Mouse (Mus musculus): ENCODE measurements around the gene Fggy. TPM values are rescaled to one million over a fixed set of nuclear protein-coding genes. Genes with fewer than 3 reads are reported as not detected.

The Fggy gene
- polyA plus RNA-seq, 1 experiment from 2014 or later: 10.4 TPM

- Histone ChIP-seq H3K4me2 (no peak overlapping the region), H3K4me3 (no peak overlapping the region), H3K27ac (no peak overlapping the region), H3K9ac (no peak overlapping the region), H3K27me3 (replicated peaks) (no peaks in the 10 kb centered on the region), H3K36me3 (no peaks in the 10 kb centered on the region), H3K4me1 (no peaks in the 10 kb centered on the region), H3K9me3 (replicated peaks) (no peaks in the 10 kb centered on the region)
- ATAC-seq: no peak
- WGBS (ENCODE audit: insufficient replicate concordance): 73% methylated on average over 4 of the region's 4 CpGs
Measured at GRCm38 (mm10) chr4:95877436-95877835, 320.1 kb downstream of the Fggy start.

GRCm38 (mm10) chr4:95881751-95882350, 324.5 kb downstream of the Fggy start:
- Histone ChIP-seq H3K9me3 (replicated peaks) (no peaks in the 10 kb centered on the region), H3K27ac (no peak overlapping the region), H3K27me3 (replicated peaks) (no peaks in the 10 kb centered on the region), H3K9ac (no peak overlapping the region), H3K4me1 (no peaks in the 10 kb centered on the region), H3K36me3 (no peaks in the 10 kb centered on the region), H3K4me2 (no peak overlapping the region), H3K4me3 (no peak overlapping the region)
- ATAC-seq: no peak
- WGBS (ENCODE audit: insufficient replicate concordance): 44% methylated on average over 4 of the region's 4 CpGs

GRCm38 (mm10) chr4:95884184-95885145, 327.2 kb downstream of the Fggy start:
- Histone ChIP-seq H3K4me1 (no peaks in the 10 kb centered on the region), H3K9me3 (replicated peaks) (no peaks in the 10 kb centered on the region), H3K27ac (no peak overlapping the region), H3K4me3 (no peak overlapping the region), H3K9ac (no peak overlapping the region), H3K27me3 (replicated peaks) (no peaks in the 10 kb centered on the region), H3K4me2 (no peak overlapping the region), H3K36me3 (no peaks in the 10 kb centered on the region)
- 42% methylated on average over 4 of the region's 4 CpGs for WGBS (ENCODE audit: insufficient replicate concordance)
- ATAC-seq: no peak

GRCm38 (mm10) chr4:95895199-95895754, 338.0 kb downstream of the Fggy start:
- Histone ChIP-seq H3K4me3 (no peak overlapping the region), H3K4me2 (no peak overlapping the region), H3K9me3 (replicated peaks) (no peaks in the 10 kb centered on the region), H3K9ac (no peak overlapping the region), H3K27me3 (replicated peaks) (no peaks in the 10 kb centered on the region), H3K4me1 (no peaks in the 10 kb centered on the region), H3K36me3 (no peaks in the 10 kb centered on the region), H3K27ac (no peak overlapping the region)
- 43% methylated on average over 2 of the region's 2 CpGs for WGBS (ENCODE audit: insufficient replicate concordance)
- ATAC-seq: no peak

GRCm38 (mm10) chr4:95896571-95896970, 339.3 kb downstream of the Fggy start:
- no peaks in the 10 kb centered on the region for H3K36me3 ChIP-seq
- H3K4me3 ChIP-seq: no peak overlapping the region
- no peak overlapping the region for H3K4me2 ChIP-seq
- no peaks in the 10 kb centered on the region for H3K4me1 ChIP-seq
- ATAC-seq: no peak
- WGBS (ENCODE audit: insufficient replicate concordance): 55% methylated on average over 5 of the region's 5 CpGs
- no peaks in the 10 kb centered on the region for H3K27me3 ChIP-seq (replicated peaks)
- H3K9me3 ChIP-seq (replicated peaks): no peaks in the 10 kb centered on the region
- H3K9ac ChIP-seq: no peak overlapping the region
- H3K27ac ChIP-seq: no peak overlapping the region

- H3K27me3 ChIP-seq (replicated peaks): no peaks in the 10 kb centered on the region
- H3K9me3 ChIP-seq (replicated peaks): no peaks in the 10 kb centered on the region
- WGBS (ENCODE audit: insufficient replicate concordance): 73% methylated on average over 7 of the region's 7 CpGs
- H3K4me1 ChIP-seq: no peaks in the 10 kb centered on the region
- ATAC-seq: no peak
- no peak overlapping the region for H3K4me2 ChIP-seq
- no peak overlapping the region for H3K4me3 ChIP-seq
- H3K9ac ChIP-seq: no peak overlapping the region
- no peak overlapping the region for H3K27ac ChIP-seq
- H3K36me3 ChIP-seq: no peaks in the 10 kb centered on the region
Measured at GRCm38 (mm10) chr4:95897236-95897874, 340.0 kb downstream of the Fggy start.

- no peak for ATAC-seq
- Histone ChIP-seq H3K36me3 (no peaks in the 10 kb centered on the region), H3K4me1 (no peaks in the 10 kb centered on the region), H3K4me2 (no peak overlapping the region), H3K27ac (no peak overlapping the region), H3K9me3 (replicated peaks) (no peaks in the 10 kb centered on the region), H3K9ac (no peak overlapping the region), H3K27me3 (replicated peaks) (no peaks in the 10 kb centered on the region), H3K4me3 (no peak overlapping the region)
- 53% methylated on average over 6 of the region's 6 CpGs for WGBS (ENCODE audit: insufficient replicate concordance)
Measured at GRCm38 (mm10) chr4:95898714-95899113, 341.4 kb downstream of the Fggy start.

GRCm38 (mm10) chr4:95899926-95900712, 342.8 kb downstream of the Fggy start:
- H3K4me3 ChIP-seq: no peak overlapping the region
- no peak overlapping the region for H3K27ac ChIP-seq
- 42% methylated on average over 4 of the region's 4 CpGs for WGBS (ENCODE audit: insufficient replicate concordance)
- H3K9ac ChIP-seq: no peak overlapping the region
- H3K4me2 ChIP-seq: no peak overlapping the region
- no peaks in the 10 kb centered on the region for H3K4me1 ChIP-seq
- no peaks in the 10 kb centered on the region for H3K9me3 ChIP-seq (replicated peaks)
- H3K36me3 ChIP-seq: no peaks in the 10 kb centered on the region
- H3K27me3 ChIP-seq (replicated peaks): no peaks in the 10 kb centered on the region
- no peak for ATAC-seq

- Histone ChIP-seq H3K4me2 (no peak overlapping the region), H3K9ac (no peak overlapping the region), H3K4me1 (no peaks in the 10 kb centered on the region), H3K27me3 (replicated peaks) (no peaks in the 10 kb centered on the region), H3K9me3 (replicated peaks) (no peaks in the 10 kb centered on the region), H3K4me3 (no peak overlapping the region), H3K27ac (no peak overlapping the region), H3K36me3 (no peaks in the 10 kb centered on the region)
- 66% methylated on average over 1 of the region's 1 CpGs for WGBS (ENCODE audit: insufficient replicate concordance)
- no peak for ATAC-seq
Measured at GRCm38 (mm10) chr4:95900815-95901214, 343.5 kb downstream of the Fggy start.

- Histone ChIP-seq H3K4me3 (no peak overlapping the region), H3K9ac (no peak overlapping the region), H3K4me2 (no peak overlapping the region), H3K9me3 (replicated peaks) (no peaks in the 10 kb centered on the region), H3K4me1 (no peaks in the 10 kb centered on the region), H3K27ac (no peak overlapping the region), H3K27me3 (replicated peaks) (no peaks in the 10 kb centered on the region), H3K36me3 (no peaks in the 10 kb centered on the region)
- ATAC-seq: no peak
Measured at GRCm38 (mm10) chr4:95906141-95906540, 348.8 kb downstream of the Fggy start.

- WGBS (ENCODE audit: insufficient replicate concordance): 66% methylated on average over 2 of the region's 2 CpGs
- Histone ChIP-seq H3K9ac (no peak overlapping the region), H3K27me3 (replicated peaks) (no peaks in the 10 kb centered on the region), H3K4me1 (no peaks in the 10 kb centered on the region), H3K27ac (no peak overlapping the region), H3K9me3 (replicated peaks) (no peaks in the 10 kb centered on the region), H3K36me3 (no peaks in the 10 kb centered on the region), H3K4me2 (no peak overlapping the region), H3K4me3 (no peak overlapping the region)
- ATAC-seq: no peak
Measured at GRCm38 (mm10) chr4:95909689-95910654, 352.7 kb downstream of the Fggy start.

All from liver, embryonic 12.5 days (tissue).